ENCODE assay signal across 24 mouse cellular contexts in genomic region chr7:80317439-80318115, GRCm38 (mm10). TPM values are rescaled to one million over a fixed set of nuclear protein-coding genes. Genes with fewer than 3 reads are reported as not detected.
DNase-seq lines count a peak whose midpoint lies in the region; ATAC-seq and TF ChIP-seq lines count a peak whose summit lies in the region.
"Had no signal": no experiment of that assay in that cellular context is flagged by ENCODE, and none has a peak within 500 bp of the region (broad histone marks: within the 10 kb centered on the region; RNA-seq: fewer than 3 reads in every experiment).

No protein-coding gene starts in this region.

- peaks cover 70% of the 10 kb centered on the region for H3K36me3 ChIP-seq in forebrain, embryonic 14.5 days (ENCODE audit: control insufficient read depth, insufficient read depth, low read length)
- peaks cover 15% of the 10 kb centered on the region for H3K36me3 ChIP-seq in forebrain, embryonic 11.5 days (ENCODE audit: control insufficient read depth, insufficient read depth, low read length)
- H3K36me3 ChIP-seq in kidney, adult 2 months (ENCODE audit: control insufficient read depth, insufficient read depth, low read length): no peaks in the 10 kb centered on the region; the same call in 1 of the 2 replicates
- H3K36me3 ChIP-seq in CH12.LX (replicated peaks in 1 of 2; ENCODE audit: control insufficient read depth in 1 of 2, insufficient read depth in 1 of 2, low read length in 1 of 2): peaks cover 65 to 82% of the 10 kb centered on the region in 2 experiments

- no peaks in the 10 kb centered on the region for H3K9me3 ChIP-seq in forebrain, embryonic 14.5 days (replicated peaks; ENCODE audit: control insufficient read depth, low read length)
- no peaks in the 10 kb centered on the region for H3K9me3 ChIP-seq in forebrain, embryonic 11.5 days (ENCODE audit: control insufficient read depth, low read length)
- H3K9me3 ChIP-seq in CH12.LX (replicated peaks; ENCODE audit: low read length): no peaks in the 10 kb centered on the region
- H3K9me3 ChIP-seq: embryonic facial prominence, embryonic 12.5 days; embryonic facial prominence, embryonic 15.5 days; forebrain, embryonic 12.5 days; hindbrain, embryonic 10.5 days had no signal

- 0 out of 2 replicates have a peak, but pooled peaks have one; percentile 37 for ATAC-seq in forebrain, embryonic 14.5 days
- ATAC-seq in forebrain, embryonic 11.5 days (replicated peaks; ENCODE audit: low FRiP score): no peak
- peak; percentile 47; the same call in 1 of the 2 replicates for ATAC-seq in megakaryocyte progenitor cell, adult 5-6 weeks (replicated peaks; ENCODE audit: poor library complexity)
- ATAC-seq: activated CD4-positive, CD25-positive, alpha-beta regulatory T cell, adult 4 months; forebrain, embryonic 16.5 days had no signal

- H3K27me3 ChIP-seq in forebrain, embryonic 14.5 days (replicated peaks; ENCODE audit: control insufficient read depth, insufficient read depth, low read length): no peaks in the 10 kb centered on the region
- no peaks in the 10 kb centered on the region for H3K27me3 ChIP-seq in forebrain, embryonic 11.5 days (ENCODE audit: control insufficient read depth, insufficient read depth, low read length)
- H3K27me3 ChIP-seq in kidney, adult 2 months (replicated peaks; ENCODE audit: control insufficient read depth, insufficient read depth, low read length): no peaks in the 10 kb centered on the region
- no peaks in the 10 kb centered on the region for H3K27me3 ChIP-seq in CH12.LX (replicated peaks)
- H3K27me3 ChIP-seq: embryonic facial prominence, embryonic 12.5 days; embryonic facial prominence, embryonic 15.5 days; forebrain, embryonic 12.5 days had no signal

- no peak overlapping the region for H3K27ac ChIP-seq in forebrain, embryonic 14.5 days (ENCODE audit: low read depth, low read length)
- no peak overlapping the region for H3K27ac ChIP-seq in forebrain, embryonic 11.5 days (ENCODE audit: low read depth, low read length)
- no peak overlapping the region for H3K27ac ChIP-seq in kidney, adult 2 months (ENCODE audit: insufficient read depth, low read depth, low read length)
- no peak overlapping the region for H3K27ac ChIP-seq in CH12.LX (ENCODE audit: insufficient read depth, low read depth)
- H3K27ac ChIP-seq: embryonic facial prominence, embryonic 12.5 days; embryonic facial prominence, embryonic 15.5 days; forebrain, embryonic 12.5 days; hindbrain, embryonic 10.5 days; hindbrain, embryonic 14.5 days had no signal

- no peaks in the 10 kb centered on the region for H3K4me1 ChIP-seq in forebrain, embryonic 14.5 days (ENCODE audit: control insufficient read depth, insufficient read depth, low read length)
- no peaks in the 10 kb centered on the region for H3K4me1 ChIP-seq in forebrain, embryonic 11.5 days (replicated peaks; ENCODE audit: control insufficient read depth, insufficient read depth, low read length)
- H3K4me1 ChIP-seq in kidney, adult 2 months (ENCODE audit: control insufficient read depth, insufficient read depth, low read length): no peaks in the 10 kb centered on the region
- peaks cover 3 to 7% of the 10 kb centered on the region in 2 experiments; a peak in 3 of 4 replicates for H3K4me1 ChIP-seq in CH12.LX (ENCODE audit: control insufficient read depth in 1 of 2, insufficient read depth in 2 of 2)
- H3K4me1 ChIP-seq: embryonic facial prominence, embryonic 12.5 days had no signal

- no peak for TF ChIP-seq POLR2A in kidney, adult 2 months (IDR thresholded peaks at IDR 0.05; ENCODE audit: low read depth, low read length)
- TF ChIP-seq POLR2A in CH12.LX (IDR thresholded peaks at IDR 0.05; ENCODE audit: low read depth, low read length): no peak

- dilution Hi-C loops in CH12.LX (cut with MboI; ENCODE audit: extremely low pct_ligation_motif_present, extremely low pct_unique_long_range_greater_than_20kb, low sequenced_read_pairs): no loop called here

- 59% methylated on average over 1 of the region's 1 CpGs for WGBS in forebrain, embryonic 14.5 days
- 72% methylated on average over 1 of the region's 1 CpGs for WGBS in forebrain, embryonic 11.5 days
- 62% methylated on average over 1 of the region's 1 CpGs for WGBS in kidney, adult 2 months

- no peak for TF ChIP-seq EP300 in CH12.LX (IDR thresholded peaks at IDR 0.05; ENCODE audit: low read length)

- in situ Hi-C loops in CH12.LX (cut with MboI; ENCODE audit: low pct_ligation_motif_present, low pct_unique_long_range_greater_than_20kb, low sequenced_read_pairs): no loop called here

- H3K9ac ChIP-seq in forebrain, embryonic 14.5 days (ENCODE audit: low read length): no peak overlapping the region
- H3K9ac ChIP-seq in forebrain, embryonic 11.5 days (ENCODE audit: low read length): no peak overlapping the region
- H3K9ac ChIP-seq in CH12.LX (ENCODE audit: insufficient read depth, low read depth): no peak overlapping the region
- H3K9ac ChIP-seq: embryonic facial prominence, embryonic 12.5 days; embryonic facial prominence, embryonic 15.5 days; forebrain, embryonic 12.5 days; hindbrain, embryonic 14.5 days had no signal

- no peak for TF ChIP-seq CTCF in kidney, adult 2 months (conservative IDR thresholded peaks at IDR 0.05; ENCODE audit: insufficient read depth, insufficient read length, low read depth, low read length)
- no peak for TF ChIP-seq CTCF in CH12.LX (conservative IDR thresholded peaks at IDR 0.05 in 1 of 2, IDR thresholded peaks at IDR 0.05 in 1 of 2; ENCODE audit: low read depth in 2 of 2, low read length in 2 of 2)

- no peak for TF ChIP-seq RAD21 in CH12.LX (IDR thresholded peaks at IDR 0.05; ENCODE audit: low read depth, low read length)

- no peak for DNase-seq in forebrain, embryonic 14.5 days (ENCODE audit: low spot score)
- no peak for DNase-seq in forebrain, embryonic 11.5 days (ENCODE audit: low spot score)
- DNase-seq in kidney, adult 2 months: peak; percentile 36
- DNase-seq in kidney, postnatal 10 days: no peak
- DNase-seq in CH12.LX (ENCODE audit: extremely low read depth): no peak
- DNase-seq in layer of hippocampus, postnatal 25 days (ENCODE audit: extremely low spot score in 1 of 2, low spot score in 1 of 2): no peak
- DNase-seq in testis, postnatal 14 days (ENCODE audit: low spot score): no peak
- DNase-seq: adrenal gland, adult 8-10 months; adrenal gland, postnatal 25 days; B cell, adult 2 months; cerebellum, adult 11-12 months; cerebellum, adult 8-10 months; cerebellum, postnatal 25 days; gastrocnemius, postnatal 10 days; gastrocnemius, postnatal 36 days had no signal

- H3K79me2 ChIP-seq in CH12.LX (replicated peaks; ENCODE audit: control insufficient read depth, extremely low read depth, insufficient read depth, poor library complexity, severe bottlenecking): peaks cover 10% of the 10 kb centered on the region

- H3K4me2 ChIP-seq in forebrain, embryonic 14.5 days (ENCODE audit: low read length): no peak overlapping the region
- no peak overlapping the region for H3K4me2 ChIP-seq in forebrain, embryonic 11.5 days (ENCODE audit: low read depth, low read length, severe bottlenecking)
- no peak overlapping the region for H3K4me2 ChIP-seq in CH12.LX (ENCODE audit: insufficient read depth, low read depth, poor library complexity, severe bottlenecking)
- H3K4me2 ChIP-seq: embryonic facial prominence, embryonic 12.5 days; embryonic facial prominence, embryonic 15.5 days; forebrain, embryonic 12.5 days; heart, embryonic 11.5 days; hindbrain, embryonic 14.5 days had no signal

- H3K4me3 ChIP-seq in forebrain, embryonic 14.5 days (ENCODE audit: low read depth, low read length): no peak overlapping the region
- no peak overlapping the region for H3K4me3 ChIP-seq in forebrain, embryonic 11.5 days (ENCODE audit: low read depth, low read length)
- no peak overlapping the region for H3K4me3 ChIP-seq in kidney, adult 2 months (ENCODE audit: insufficient read depth, low read depth, low read length)
- H3K4me3 ChIP-seq in CH12.LX (replicated peaks in 1 of 3; ENCODE audit: low read depth in 2 of 3, low read length in 2 of 3, poor library complexity in 1 of 3): no peak overlapping the region
- H3K4me3 ChIP-seq: embryonic facial prominence, embryonic 12.5 days; embryonic facial prominence, embryonic 15.5 days; forebrain, embryonic 12.5 days; hindbrain, embryonic 10.5 days had no signal

RNA-seq across cellular contexts. Expression of gene Rccd1, which starts 6.7 kb away (rescaled TPM):
- 7.0 and 11.4 TPM in 2 replicates for polyA plus RNA-seq in forebrain, embryonic 14.5 days (2014; fragmentation: Nextera tagmentation; extraction: Ambion mirVana)
- polyA plus RNA-seq in forebrain, embryonic 11.5 days (2014; fragmentation: Nextera tagmentation; extraction: Ambion mirVana): 16.9 and 20.2 TPM in 2 replicates
- polyA plus RNA-seq in kidney, adult 2 months (2012; rRNA removed): 3.7 and 5.3 TPM in 2 replicates
- total RNA-seq in CH12.LX (2012; rRNA removed) (16.4 and 18.3 TPM in 2 replicates), CH12.LX (2014; rRNA removed) (14.1 and 18.5 TPM in 2 replicates)
- polyA plus RNA-seq in CH12.LX (2012; ENCODE audit: insufficient read length, low read depth): 17.4 and 21.0 TPM in 2 replicates
- total RNA-seq in megakaryocyte progenitor cell, adult 5-6 weeks (2015): 11.3 and 17.7 TPM in 2 replicates
- total RNA-seq in megakaryocyte progenitor cell, adult 5-6 weeks (2017): 14.3 and 21.4 TPM in 2 replicates
- total RNA-seq in layer of hippocampus, postnatal 25 days (2021): 10 to 100 TPM; 13.6 to 15.4 TPM

RNA-seq across cellular contexts. Expression of gene Unc45a, which starts 23.2 kb away (rescaled TPM):
- 29.6 and 36.4 TPM in 2 replicates for polyA plus RNA-seq in forebrain, embryonic 14.5 days (2014; fragmentation: Nextera tagmentation; extraction: Ambion mirVana)
- polyA plus RNA-seq in forebrain, embryonic 11.5 days (2014; fragmentation: Nextera tagmentation; extraction: Ambion mirVana): 31.1 and 36.1 TPM in 2 replicates
- 53.3 and 81.0 TPM in 2 replicates for polyA plus RNA-seq in kidney, adult 2 months (2012; rRNA removed)
- total RNA-seq in CH12.LX (2012; rRNA removed): 21.8 and 22.6 TPM in 2 replicates
- 7.9 and 13.8 TPM in 2 replicates for total RNA-seq in CH12.LX (2014; rRNA removed)
- 16.8 and 22.2 TPM in 2 replicates for polyA plus RNA-seq in CH12.LX (2012; ENCODE audit: insufficient read length, low read depth)
- total RNA-seq in megakaryocyte progenitor cell, adult 5-6 weeks (2015): 5.4 TPM in 2 replicates
- 15.6 and 16.6 TPM in 2 replicates for total RNA-seq in megakaryocyte progenitor cell, adult 5-6 weeks (2017)
- 10 to 100 TPM; 34.9 to 41.5 TPM for total RNA-seq in layer of hippocampus, postnatal 25 days (2021)

RNA-seq across cellular contexts. Expression of gene Prc1, which starts 23.3 kb away (rescaled TPM):
- polyA plus RNA-seq in forebrain, embryonic 14.5 days (2014; fragmentation: Nextera tagmentation; extraction: Ambion mirVana): 102 and 125 TPM in 2 replicates
- polyA plus RNA-seq in forebrain, embryonic 11.5 days (2014; fragmentation: Nextera tagmentation; extraction: Ambion mirVana): 263 and 281 TPM in 2 replicates
- 1.6 and 1.7 TPM in 2 replicates for polyA plus RNA-seq in kidney, adult 2 months (2012; rRNA removed)
- total RNA-seq in CH12.LX (2012; rRNA removed) (52.5 and 64.8 TPM in 2 replicates), CH12.LX (2014; rRNA removed) (83.0 and 84.4 TPM in 2 replicates)
- 75.6 and 80.4 TPM in 2 replicates for polyA plus RNA-seq in CH12.LX (2012; ENCODE audit: insufficient read length, low read depth)
- total RNA-seq in megakaryocyte progenitor cell, adult 5-6 weeks (2015): 94.9 and 96.2 TPM in 2 replicates
- 152 and 153 TPM in 2 replicates for total RNA-seq in megakaryocyte progenitor cell, adult 5-6 weeks (2017)
- 1 to 10 TPM; 2.2 to 2.7 TPM for total RNA-seq in layer of hippocampus, postnatal 25 days (2021)

RNA-seq across cellular contexts. Expression of gene Hddc3, which starts 25.3 kb away (rescaled TPM):
- 27.2 and 30.7 TPM in 2 replicates for polyA plus RNA-seq in forebrain, embryonic 14.5 days (2014; fragmentation: Nextera tagmentation; extraction: Ambion mirVana)
- 23.8 and 31.0 TPM in 2 replicates for polyA plus RNA-seq in forebrain, embryonic 11.5 days (2014; fragmentation: Nextera tagmentation; extraction: Ambion mirVana)
- polyA plus RNA-seq in kidney, adult 2 months (2012; rRNA removed): 66.3 and 86.4 TPM in 2 replicates
- 9.6 and 12.6 TPM in 2 replicates for total RNA-seq in CH12.LX (2012; rRNA removed)
- 3.1 and 5.5 TPM in 2 replicates for total RNA-seq in CH12.LX (2014; rRNA removed)
- 2.6 and 4.6 TPM in 2 replicates for polyA plus RNA-seq in CH12.LX (2012; ENCODE audit: insufficient read length, low read depth)
- 15.1 and 20.4 TPM in 2 replicates for total RNA-seq in megakaryocyte progenitor cell, adult 5-6 weeks (2015)
- total RNA-seq in megakaryocyte progenitor cell, adult 5-6 weeks (2017): 9.1 and 24.0 TPM in 2 replicates
- total RNA-seq in layer of hippocampus, postnatal 25 days (2021): 10 to 100 TPM; 45.5 to 48.1 TPM

RNA-seq across cellular contexts. Expression of gene Vps33b, which starts 48.1 kb away (rescaled TPM):
- polyA plus RNA-seq in forebrain, embryonic 14.5 days (2014; fragmentation: Nextera tagmentation; extraction: Ambion mirVana): 6.1 and 10.9 TPM in 2 replicates
- polyA plus RNA-seq in forebrain, embryonic 11.5 days (2014; fragmentation: Nextera tagmentation; extraction: Ambion mirVana): 20.6 and 21.3 TPM in 2 replicates
- polyA plus RNA-seq in kidney, adult 2 months (2012; rRNA removed): 8.8 and 10.1 TPM in 2 replicates
- total RNA-seq in CH12.LX (2012; rRNA removed) (20.6 and 23.2 TPM in 2 replicates), CH12.LX (2014; rRNA removed) (15.5 and 15.8 TPM in 2 replicates)
- 16.6 and 20.4 TPM in 2 replicates for polyA plus RNA-seq in CH12.LX (2012; ENCODE audit: insufficient read length, low read depth)
- total RNA-seq in megakaryocyte progenitor cell, adult 5-6 weeks (2015): 29.0 and 39.9 TPM in 2 replicates
- total RNA-seq in megakaryocyte progenitor cell, adult 5-6 weeks (2017): 19.7 and 32.0 TPM in 2 replicates
- total RNA-seq in layer of hippocampus, postnatal 25 days (2021): 10 to 100 TPM; 19.3 to 23.6 TPM

Comparison
In these comparisons a context has a peak if more than half of its experiments do, and no peak if none do; other contexts are left out.
1. RNA of gene Prc1, which starts 23.3 kb away (polyA plus RNA-seq): 263 to 281 TPM in forebrain, embryonic 11.5 days, 102 to 125 TPM in forebrain, embryonic 14.5 days and 75.6 to 80.4 TPM in CH12.LX; 1.6 to 1.7 TPM in kidney, adult 2 months; every median in the first group is over 10 times any median in the second.